Mouse (Mus musculus) heart, postnatal 0 days (tissue): Measurements from ENCODE around the gene Tenm2. TPM values are rescaled to one million over a fixed set of nuclear protein-coding genes. Genes with fewer than 3 reads are reported as not detected.

Source experiments
- ATAC-seq: fragments of 200-750 bp; cut with Nextera tagmentation; 2 replicates; pipeline ENCODE4 v1.8.0; 2017; ENCODE audit warnings: low read depth, moderate number of reproducible peaks, moderate library complexity; ENCODE audit not compliant: insufficient read depth
- DNase-seq: peaks from one replicate; pipeline ENCODE4 v3.0.0-alpha.2; 2016; ENCODE audit warnings: low spot score
- H3K27ac ChIP-seq: fragments of 300-500 bp; sonication (generic); 2 replicates; pipeline ENCODE4 v1.5.1; 2014; ENCODE audit warnings: low read depth, mild to moderate bottlenecking
- H3K27me3 ChIP-seq: fragments of 300-500 bp; sonication (generic); 2 replicates; pipeline ENCODE4 v1.6.1; 2014; ENCODE audit warnings: low read length, mixed read lengths; ENCODE audit not compliant: control insufficient read depth, insufficient read depth
- H3K36me3 ChIP-seq: fragments of 300-500 bp; sonication (generic); replicated peaks from 2 replicates; pipeline ENCODE4 v1.6.1; 2014; ENCODE audit warnings: low read length, mixed read lengths; ENCODE audit not compliant: control insufficient read depth, insufficient read depth
- H3K4me1 ChIP-seq: fragments of 300-500 bp; sonication (generic); 2 replicates; pipeline ENCODE4 v1.6.1; 2014; ENCODE audit warnings: antibody characterized with exemption; ENCODE audit not compliant: control insufficient read depth, insufficient read depth
- H3K4me2 ChIP-seq: fragments of 300-500 bp; sonication (generic); 2 replicates; pipeline ENCODE4 v1.6.1; 2014; ENCODE audit warnings: low read depth, mild to moderate bottlenecking, low read length, moderate library complexity
- H3K4me3 ChIP-seq: fragments of 300-500 bp; sonication (generic); 2 replicates; pipeline ENCODE4 v1.5.1; 2014; ENCODE audit warnings: low read depth, low read length
- H3K9ac ChIP-seq: fragments of 300-500 bp; sonication (generic); replicated peaks from 2 replicates; pipeline ENCODE4 v1.6.1; 2014; ENCODE audit warnings: low read depth, low read length, mixed read lengths
- H3K9me3 ChIP-seq: fragments of 300-500 bp; sonication (generic); replicated peaks from 2 replicates; pipeline ENCODE4 v1.6.1; 2016; ENCODE audit warnings: low read length; ENCODE audit not compliant: control insufficient read depth
- CTCF ChIP-seq: IDR thresholded peaks from 2 replicates; pipeline ENCODE4 v1.5.1; 2016; ENCODE audit warnings: antibody characterized with exemption, control low read depth, low read depth
- EP300 ChIP-seq: IDR thresholded peaks from 2 replicates; pipeline ENCODE4 v1.6.1; 2016; ENCODE audit warnings: antibody characterized with exemption, low read depth
- WGBS: fragments of 180-500 bp; shearing (Covaris S2); extraction: QIAGEN DNeasy Blood & Tissue Kit; methylation state at CpG from one replicate; pipeline ENCODE4 v1.1.7; 2014; 5-methylcytosine and 5-hydroxymethylcytosine counted together
- polyA plus RNA-seq: library from polyadenylated mRNA; unstranded; fragments of >200 nt; fragmentation: Nextera tagmentation; extraction: Ambion mirVana; gene quantifications from 2 replicates; pipeline ENCODE4 v1.2.1, GENCODE M21; 2015
- total RNA-seq: library from RNA; depleted of rRNA; stranded (reverse); fragments of >200 nt; gene quantifications from 2 replicates; pipeline ENCODE4 v1.2.3, GENCODE M21; 2014; ENCODE audit warnings: low replicate concordance

Gene Tenm2
- total and polyA plus RNA-seq, 2 experiments from 2014 or later: 0.14 to 0.95 TPM

DNA sequence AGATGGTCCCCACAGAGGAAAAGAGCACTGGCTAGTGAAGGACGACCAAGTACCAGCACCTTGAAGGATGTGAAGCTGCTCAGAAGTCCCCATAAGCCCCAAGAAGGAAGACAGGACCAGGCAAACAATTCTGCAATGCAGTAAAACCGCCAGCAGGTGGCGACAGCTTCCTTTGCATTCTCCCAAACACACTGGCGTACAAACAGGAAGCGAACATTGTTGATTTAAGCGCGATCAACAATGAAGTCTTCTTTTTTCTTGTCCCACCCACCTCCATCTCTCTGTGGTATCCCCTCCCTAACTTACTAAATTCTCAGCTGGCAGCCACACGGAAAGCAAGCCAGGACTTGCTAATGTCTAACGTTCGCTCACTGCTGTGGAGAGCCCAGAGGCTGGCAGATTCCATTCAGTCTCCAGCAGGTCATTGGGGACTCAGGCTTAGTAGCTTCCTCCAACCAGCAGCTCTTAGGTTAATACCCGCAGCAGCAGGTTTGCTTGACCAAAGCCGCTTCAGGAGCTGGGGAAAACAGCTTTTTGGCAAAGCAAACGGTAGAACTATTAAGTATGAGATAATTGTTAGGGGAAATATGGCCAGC is 1190.0 kb downstream of the Tenm2 start:
- H3K9me3 ChIP-seq: no peaks in the 10 kb centered on the region
- H3K9ac ChIP-seq: no peak overlapping the region; the same call in 1 of the 2 replicates
- ATAC-seq (peak; percentile 62; the same call in 1 of the 2 replicates), DNase-seq (peak; percentile 70)
- peak overlapping the region; percentile 45 for H3K4me3 ChIP-seq
- peak; percentile 96 for TF ChIP-seq CTCF
- TF ChIP-seq EP300: no peak
- no peaks in the 10 kb centered on the region for H3K4me1 ChIP-seq
- H3K36me3 ChIP-seq: no peaks in the 10 kb centered on the region
- WGBS: 1% methylated on average over 13 of the region's 13 CpGs
- H3K4me2 ChIP-seq: peak overlapping the region; percentile 61
- 0 out of 2 replicates have a peak, but pooled peaks cover 6% of the 10 kb centered on the region for H3K27me3 ChIP-seq
- no peak overlapping the region for H3K27ac ChIP-seq

DNA sequence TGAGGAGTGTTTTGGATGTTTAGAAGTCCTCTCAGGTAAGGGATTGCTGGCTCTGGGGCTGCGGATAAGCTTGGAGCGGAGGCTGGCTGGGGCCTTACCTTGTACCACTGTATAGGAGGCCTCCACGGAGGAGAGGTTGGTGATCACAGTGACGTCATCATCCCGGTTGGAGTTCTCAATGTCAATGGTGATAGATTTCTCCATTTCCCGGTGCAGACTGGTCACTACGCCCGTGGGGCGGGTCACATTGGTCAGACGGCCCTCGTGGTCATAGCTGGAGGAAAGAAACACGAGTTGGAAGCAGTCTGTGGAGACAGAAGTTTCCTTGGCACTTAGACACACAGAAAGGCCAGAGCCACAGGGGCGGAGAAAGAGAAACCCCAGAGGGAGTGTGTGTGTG is 1194.4 kb downstream of the Tenm2 start:
- no peak for DNase-seq
- Histone ChIP-seq H3K9me3 (no peaks in the 10 kb centered on the region), H3K4me2 (no peak overlapping the region), H3K4me1 (peaks cover 8% of the 10 kb centered on the region), H3K36me3 (no peaks in the 10 kb centered on the region), H3K27me3 (0 out of 2 replicates have a peak, but pooled peaks cover 4% of the 10 kb centered on the region), H3K9ac (no peak overlapping the region), H3K27ac (no peak overlapping the region), H3K4me3 (no peak overlapping the region)
- no peak for ATAC-seq
- 79% methylated on average over 13 of the region's 13 CpGs for WGBS
- TF ChIP-seq EP300 (no peak), CTCF (no peak)

DNA sequence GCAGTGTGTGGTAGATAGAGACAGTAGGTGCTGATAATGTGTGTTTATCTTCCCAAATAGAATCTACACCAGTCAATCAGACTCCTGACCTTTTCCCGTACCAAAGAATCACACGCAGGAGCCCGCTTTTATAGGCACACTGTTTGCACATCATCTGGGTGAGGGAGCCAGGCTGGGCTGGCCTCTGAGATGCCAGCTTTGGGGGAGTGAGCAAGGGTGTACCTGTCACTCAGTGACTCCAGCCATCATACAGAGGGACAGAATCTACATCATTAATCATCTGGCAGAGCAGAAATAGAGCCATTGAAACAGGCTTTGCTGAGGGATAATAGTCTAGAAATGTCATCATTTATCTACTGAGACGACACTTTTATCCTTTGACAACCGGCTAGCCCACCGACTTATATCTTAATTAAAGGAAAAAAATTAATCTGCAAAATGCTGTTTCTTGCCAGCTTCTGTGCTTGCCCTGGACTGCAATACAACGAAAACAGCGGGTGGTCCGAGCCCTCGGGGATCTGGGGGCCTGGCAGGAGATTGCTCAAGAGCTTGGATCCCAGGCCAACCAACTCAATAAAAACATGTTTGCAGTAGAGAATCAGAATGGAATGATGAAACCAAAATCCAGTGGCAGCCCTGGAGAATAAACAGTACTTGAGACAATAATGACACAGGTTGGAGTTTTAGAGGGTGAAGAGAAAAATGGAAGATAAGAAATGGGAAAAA is 1195.1 kb downstream of the Tenm2 start:
- WGBS: 63% methylated on average over 10 of the region's 10 CpGs
- peaks cover 9% of the 10 kb centered on the region for H3K4me1 ChIP-seq
- 0 out of 2 replicates have a peak, but pooled peaks cover 4% of the 10 kb centered on the region for H3K27me3 ChIP-seq
- H3K9me3 ChIP-seq: no peaks in the 10 kb centered on the region
- no peak overlapping the region for H3K27ac ChIP-seq
- DNase-seq (no peak), ATAC-seq (no peak)
- no peaks in the 10 kb centered on the region for H3K36me3 ChIP-seq
- H3K9ac ChIP-seq: no peak overlapping the region
- H3K4me3 ChIP-seq: no peak overlapping the region
- TF ChIP-seq EP300 (no peak), CTCF (no peak)
- no peak overlapping the region for H3K4me2 ChIP-seq

DNA sequence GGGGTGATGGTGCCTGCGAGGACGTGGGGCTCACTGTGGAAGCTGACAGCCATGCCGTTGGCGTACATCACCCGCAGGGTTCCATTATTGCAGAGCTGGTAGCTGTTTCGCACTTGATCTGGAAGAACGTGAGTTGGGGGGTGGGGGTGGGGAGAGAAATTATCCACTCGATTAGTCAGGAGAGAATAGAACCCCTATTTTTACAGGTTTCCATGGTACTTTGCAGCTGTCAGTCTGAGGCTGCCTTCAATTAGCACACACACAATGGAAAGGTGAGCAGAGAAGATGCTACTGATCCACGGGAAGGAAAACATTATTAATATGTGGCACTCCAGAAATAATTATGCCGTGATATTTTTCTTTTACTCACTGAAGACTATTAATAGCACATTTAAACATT is 1195.9 kb downstream of the Tenm2 start:
- 0 out of 2 replicates have a peak, but pooled peaks cover 2% of the 10 kb centered on the region for H3K27me3 ChIP-seq
- DNase-seq: no peak
- WGBS: 89% methylated on average over 10 of the region's 10 CpGs
- TF ChIP-seq CTCF (no peak), EP300 (no peak)
- peaks cover 9% of the 10 kb centered on the region for H3K4me1 ChIP-seq
- H3K9me3 ChIP-seq: no peaks in the 10 kb centered on the region
- no peak overlapping the region for H3K27ac ChIP-seq
- H3K4me3 ChIP-seq: no peak overlapping the region
- H3K9ac ChIP-seq: no peak overlapping the region
- H3K36me3 ChIP-seq: no peaks in the 10 kb centered on the region
- H3K4me2 ChIP-seq: no peak overlapping the region
- ATAC-seq: no peak

DNA sequence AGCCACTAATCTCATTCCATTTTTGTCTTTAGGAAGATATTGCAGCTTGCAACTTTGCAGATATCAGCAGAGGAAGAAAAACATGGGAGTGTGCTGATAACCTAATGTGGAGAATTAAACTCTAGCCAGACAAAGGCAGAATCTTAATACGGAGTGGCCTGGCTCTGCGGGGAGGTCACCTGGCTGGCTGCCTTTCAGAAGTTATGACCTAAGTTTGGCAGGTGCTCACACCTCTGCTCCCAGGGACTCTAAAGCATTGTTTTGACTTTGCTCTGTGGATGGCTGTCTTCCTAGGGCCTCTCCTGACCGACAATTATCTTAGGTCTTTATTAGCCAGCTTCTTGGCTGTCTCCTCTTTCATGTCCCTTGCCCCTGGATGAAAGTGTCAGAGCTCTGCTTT is 1197.4 kb downstream of the Tenm2 start:
- Histone ChIP-seq H3K27ac (no peak overlapping the region), H3K9ac (no peak overlapping the region), H3K4me1 (peaks cover 9% of the 10 kb centered on the region), H3K9me3 (no peaks in the 10 kb centered on the region), H3K4me3 (no peak overlapping the region), H3K4me2 (no peak overlapping the region), H3K27me3 (no peaks in the 10 kb centered on the region), H3K36me3 (no peaks in the 10 kb centered on the region)
- 29% methylated on average over 3 of the region's 3 CpGs for WGBS
- no peak for ATAC-seq
- TF ChIP-seq EP300 (no peak), CTCF (no peak)
- DNase-seq: no peak
